Mouse (Mus musculus): ENCODE measurements at regions not wholly inside any gene's neighbourhood (a gene's known extent, or its start where the extent isn't known, plus 50 kb on each side); places are given as distances from the start of the nearest gene placed in this dataset.
A peak's percentile ranks its signal among the peaks of the same experiment; 100 is the strongest.

- no peak overlapping the region for H3K4me3 ChIP-seq (ENCODE audit: low read length)
Measured at GRCm38 (mm10) chr11:17734519-17734918, 219.2 kb downstream of the Etaa1 start.

DNA sequence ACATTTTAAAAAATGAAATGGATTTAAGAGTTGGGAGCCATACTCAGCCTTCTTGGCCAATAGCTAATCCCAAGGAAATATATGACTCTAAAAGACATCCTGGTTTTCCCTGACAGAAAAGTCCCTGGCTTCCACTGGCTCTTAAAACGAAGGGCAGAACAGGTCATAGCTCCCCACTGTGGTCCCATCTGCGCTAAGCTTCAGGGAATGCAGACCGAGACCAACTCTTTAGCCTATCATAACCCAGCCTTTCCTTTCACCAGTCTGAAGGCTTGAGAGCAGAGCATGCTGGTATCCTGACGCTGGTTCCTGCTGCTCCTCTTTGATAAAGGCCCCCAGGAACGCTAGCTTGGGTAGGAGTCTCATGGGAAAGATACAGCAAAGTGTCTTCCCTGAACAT is 214.8 kb downstream of the Etaa1 start:
- WGBS, result 63% methylated on average over 5 of the region's 5 CpGs

More at GRCm38 (mm10) chr11:17734519-17734918, 219.2 kb downstream of the Etaa1 start:
- Histone ChIP-seq H3K9ac (ENCODE audit: low read depth, low read length) (no peak overlapping the region), H3K27ac (ENCODE audit: low read depth, low read length) (no peak overlapping the region), H3K4me1 (ENCODE audit: control insufficient read depth, insufficient read depth, low read length) (no peaks in the 10 kb centered on the region), H3K9me3 (ENCODE audit: control insufficient read depth, low read length) (no peaks in the 10 kb centered on the region), H3K27me3 (ENCODE audit: control insufficient read depth, insufficient read depth, low read length) (no peaks in the 10 kb centered on the region), H3K36me3 (ENCODE audit: control insufficient read depth, insufficient read depth, low read length) (no peaks in the 10 kb centered on the region), H3K4me2 (replicated peaks; ENCODE audit: low read depth, low read length) (no peak overlapping the region)
- ATAC-seq (ENCODE audit: low FRiP score, low TSS enrichment), result no peak
- WGBS, result 73% methylated on average over 2 of the region's 2 CpGs

DNA sequence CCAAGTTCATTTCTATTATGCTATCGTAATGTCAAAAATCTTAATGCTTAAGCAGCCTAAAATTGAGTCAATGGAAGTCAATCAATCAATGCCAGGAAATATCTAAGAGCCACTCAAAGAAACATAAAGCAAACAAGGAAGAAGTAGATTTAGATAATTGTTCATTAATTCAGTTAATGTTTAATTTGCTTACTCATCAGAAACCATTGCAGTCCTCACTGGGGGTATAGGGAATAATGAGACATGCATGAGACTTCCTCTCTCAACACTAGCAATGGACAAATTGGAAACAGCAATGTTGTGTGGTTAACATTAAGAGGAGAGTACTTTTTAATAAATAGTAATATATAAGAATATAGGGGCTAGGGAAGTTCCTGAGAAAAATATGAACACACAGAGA is 209.9 kb downstream of the Etaa1 start:
- no peaks in the 10 kb centered on the region for H3K9me3 ChIP-seq (ENCODE audit: control insufficient read depth, low read length)
- WGBS, result 95% methylated on average over 1 of the region's 1 CpGs
- H3K4me1 ChIP-seq (ENCODE audit: control insufficient read depth, insufficient read depth, low read length), result no peaks in the 10 kb centered on the region
- no peaks in the 10 kb centered on the region for H3K36me3 ChIP-seq (ENCODE audit: control insufficient read depth, insufficient read depth, low read length)
- no peak overlapping the region for H3K27ac ChIP-seq (ENCODE audit: low read depth, low read length)
- no peaks in the 10 kb centered on the region for H3K27me3 ChIP-seq (ENCODE audit: control insufficient read depth, insufficient read depth, low read length)
- no peak for ATAC-seq (ENCODE audit: low FRiP score, low TSS enrichment)
- no peak overlapping the region for H3K9ac ChIP-seq (ENCODE audit: low read depth, low read length)
- no peak overlapping the region for H3K4me2 ChIP-seq (replicated peaks; ENCODE audit: low read depth, low read length)
- no peak overlapping the region for H3K4me3 ChIP-seq (ENCODE audit: low read length)

More for the DNA sequence above, 214.8 kb downstream of the Etaa1 start:
- no peak overlapping the region for H3K27ac ChIP-seq (ENCODE audit: low read depth, low read length)
- H3K4me1 ChIP-seq (ENCODE audit: control insufficient read depth, insufficient read depth, low read length), result no peaks in the 10 kb centered on the region
- H3K4me2 ChIP-seq (replicated peaks; ENCODE audit: low read depth, low read length), result no peak overlapping the region
- H3K27me3 ChIP-seq (ENCODE audit: control insufficient read depth, insufficient read depth, low read length), result no peaks in the 10 kb centered on the region
- no peak overlapping the region for H3K4me3 ChIP-seq (ENCODE audit: low read length)
- no peak overlapping the region for H3K9ac ChIP-seq (ENCODE audit: low read depth, low read length)
- no peaks in the 10 kb centered on the region for H3K36me3 ChIP-seq (ENCODE audit: control insufficient read depth, insufficient read depth, low read length)
- no peaks in the 10 kb centered on the region for H3K9me3 ChIP-seq (ENCODE audit: control insufficient read depth, low read length)
- no peak for ATAC-seq (ENCODE audit: low FRiP score, low TSS enrichment)

GRCm38 (mm10) chr11:17750345-17750744 is 203.3 kb downstream of the Etaa1 start:
- H3K4me1 ChIP-seq (ENCODE audit: control insufficient read depth, insufficient read depth, low read length), result no peaks in the 10 kb centered on the region
- no peak overlapping the region for H3K4me2 ChIP-seq (replicated peaks; ENCODE audit: low read depth, low read length)
- no peak overlapping the region for H3K27ac ChIP-seq (ENCODE audit: low read depth, low read length)
- H3K36me3 ChIP-seq (ENCODE audit: control insufficient read depth, insufficient read depth, low read length), result no peaks in the 10 kb centered on the region
- no peaks in the 10 kb centered on the region for H3K9me3 ChIP-seq (ENCODE audit: control insufficient read depth, low read length)
- 11% methylated on average over 6 of the region's 6 CpGs for WGBS
- H3K4me3 ChIP-seq (ENCODE audit: low read length), result no peak overlapping the region
- no peak overlapping the region for H3K9ac ChIP-seq (ENCODE audit: low read depth, low read length)
- peak; percentile 86 for ATAC-seq (ENCODE audit: low FRiP score, low TSS enrichment)
- no peaks in the 10 kb centered on the region for H3K27me3 ChIP-seq (ENCODE audit: control insufficient read depth, insufficient read depth, low read length)

DNA sequence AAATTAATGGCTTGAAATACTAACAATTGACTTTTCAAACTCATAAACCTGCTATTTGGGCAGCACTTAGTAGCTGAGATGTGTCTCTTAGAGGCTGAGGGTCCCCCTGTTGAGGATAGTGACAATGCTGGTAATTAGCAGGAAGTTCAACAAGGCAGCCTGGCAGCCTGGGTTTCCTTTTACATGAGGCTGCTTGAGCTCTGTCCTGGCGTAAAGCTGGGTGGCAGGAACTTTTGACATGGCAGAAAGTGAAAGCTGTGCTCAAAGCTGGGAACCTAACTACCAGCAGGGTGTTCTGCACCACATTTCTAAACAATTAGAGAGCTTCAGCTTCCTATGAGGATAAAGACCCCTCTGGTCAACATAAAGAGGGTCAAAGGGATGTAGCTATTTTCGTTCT is 194.5 kb downstream of the Etaa1 start:
- no peaks in the 10 kb centered on the region for H3K4me1 ChIP-seq (ENCODE audit: control insufficient read depth, insufficient read depth, low read length)
- H3K27me3 ChIP-seq (ENCODE audit: control insufficient read depth, insufficient read depth, low read length), result no peaks in the 10 kb centered on the region
- no peak overlapping the region for H3K9ac ChIP-seq (ENCODE audit: low read depth, low read length)
- no peaks in the 10 kb centered on the region for H3K36me3 ChIP-seq (ENCODE audit: control insufficient read depth, insufficient read depth, low read length)
- 30% methylated on average over 2 of the region's 2 CpGs for WGBS
- no peak for ATAC-seq (ENCODE audit: low FRiP score, low TSS enrichment)
- H3K9me3 ChIP-seq (ENCODE audit: control insufficient read depth, low read length), result no peaks in the 10 kb centered on the region
- no peak overlapping the region for H3K4me3 ChIP-seq (ENCODE audit: low read length)
- H3K27ac ChIP-seq (ENCODE audit: low read depth, low read length), result no peak overlapping the region
- no peak overlapping the region for H3K4me2 ChIP-seq (replicated peaks; ENCODE audit: low read depth, low read length)

GRCm38 (mm10) chr11:17763411-17763810 is 190.3 kb downstream of the Etaa1 start:
- 44% methylated on average over 1 of the region's 1 CpGs for WGBS
- no peak overlapping the region for H3K27ac ChIP-seq (ENCODE audit: low read depth, low read length)
- no peaks in the 10 kb centered on the region for H3K9me3 ChIP-seq (ENCODE audit: control insufficient read depth, low read length)
- H3K9ac ChIP-seq (ENCODE audit: low read depth, low read length), result no peak overlapping the region
- H3K4me3 ChIP-seq (ENCODE audit: low read length), result no peak overlapping the region
- H3K36me3 ChIP-seq (ENCODE audit: control insufficient read depth, insufficient read depth, low read length), result no peaks in the 10 kb centered on the region
- no peaks in the 10 kb centered on the region for H3K27me3 ChIP-seq (ENCODE audit: control insufficient read depth, insufficient read depth, low read length)
- no peak for ATAC-seq (ENCODE audit: low FRiP score, low TSS enrichment)
- no peak overlapping the region for H3K4me2 ChIP-seq (replicated peaks; ENCODE audit: low read depth, low read length)
- peaks cover 4% of the 10 kb centered on the region; the same call in 1 of the 2 replicates for H3K4me1 ChIP-seq (ENCODE audit: control insufficient read depth, insufficient read depth, low read length)

DNA sequence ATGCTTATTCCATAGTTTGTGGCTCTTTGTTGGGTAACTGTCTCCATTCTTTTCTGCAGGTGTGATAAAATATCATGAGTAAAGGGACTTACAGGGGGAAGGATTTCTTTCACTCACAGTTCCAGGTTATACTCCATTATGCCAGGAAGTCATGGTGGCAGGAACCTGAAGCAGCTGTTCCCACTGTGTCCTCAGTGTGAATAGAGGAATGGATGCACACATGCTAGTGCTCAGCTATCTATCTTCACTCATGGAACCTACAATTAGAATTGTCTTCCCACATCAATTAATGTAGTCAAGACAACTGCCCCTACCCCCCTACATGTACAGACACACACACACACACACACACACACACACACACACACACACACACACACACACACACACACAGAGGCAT is 189.5 kb downstream of the Etaa1 start:
- H3K9me3 ChIP-seq (ENCODE audit: control insufficient read depth, low read length), result no peaks in the 10 kb centered on the region
- no peak overlapping the region for H3K27ac ChIP-seq (ENCODE audit: low read depth, low read length)
- H3K27me3 ChIP-seq (ENCODE audit: control insufficient read depth, insufficient read depth, low read length), result no peaks in the 10 kb centered on the region
- H3K4me3 ChIP-seq (ENCODE audit: low read length), result no peak overlapping the region
- H3K4me2 ChIP-seq (replicated peaks; ENCODE audit: low read depth, low read length), result no peak overlapping the region
- no peak overlapping the region for H3K9ac ChIP-seq (ENCODE audit: low read depth, low read length)
- no peaks in the 10 kb centered on the region for H3K36me3 ChIP-seq (ENCODE audit: control insufficient read depth, insufficient read depth, low read length)
- peaks cover 11% of the 10 kb centered on the region; the same call in 1 of the 2 replicates for H3K4me1 ChIP-seq (ENCODE audit: control insufficient read depth, insufficient read depth, low read length)
- ATAC-seq (ENCODE audit: low FRiP score, low TSS enrichment), result no peak

- no peak overlapping the region for H3K27ac ChIP-seq (ENCODE audit: low read depth, low read length)
- peak; percentile 77; the same call in 1 of the 2 replicates for ATAC-seq (ENCODE audit: low FRiP score, low TSS enrichment)
Measured at GRCm38 (mm10) chr11:17768345-17768759, 185.3 kb downstream of the Etaa1 start.

DNA sequence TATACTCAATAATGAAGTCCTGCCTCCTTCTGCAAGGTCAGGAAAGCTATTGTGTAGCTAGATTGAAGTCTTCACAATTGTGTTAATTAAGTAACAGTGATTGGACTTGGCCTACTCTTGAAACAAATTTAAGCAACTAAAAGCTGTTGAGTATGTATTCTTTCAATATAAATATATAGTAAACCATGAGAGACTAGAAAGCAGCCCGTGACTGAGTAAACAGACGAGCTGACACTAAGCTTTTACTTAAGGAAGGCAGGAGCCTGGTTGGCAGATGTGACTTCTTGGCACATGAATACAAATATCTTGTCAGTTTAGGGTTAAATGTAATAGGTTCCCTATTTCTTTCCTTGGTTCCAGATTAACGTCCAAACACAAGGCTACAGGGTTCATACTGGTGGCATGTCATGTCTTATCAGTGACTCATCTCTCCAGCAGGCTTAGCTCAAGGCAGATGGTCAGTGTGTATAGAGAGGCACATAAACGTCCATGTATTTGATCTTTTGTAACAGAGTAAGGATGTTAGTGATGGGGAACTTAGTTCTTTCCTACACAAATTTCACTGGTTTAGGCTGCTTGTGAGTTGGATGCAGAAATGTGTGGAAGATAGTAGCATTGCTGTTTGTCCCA is 184.7 kb downstream of the Etaa1 start:
- Histone ChIP-seq H3K4me3 (ENCODE audit: low read length) (no peak overlapping the region), H3K9me3 (ENCODE audit: control insufficient read depth, low read length) (no peaks in the 10 kb centered on the region), H3K9ac (ENCODE audit: low read depth, low read length) (no peak overlapping the region), H3K27me3 (ENCODE audit: control insufficient read depth, insufficient read depth, low read length) (no peaks in the 10 kb centered on the region), H3K27ac (ENCODE audit: low read depth, low read length) (no peak overlapping the region), H3K36me3 (ENCODE audit: control insufficient read depth, insufficient read depth, low read length) (no peaks in the 10 kb centered on the region), H3K4me1 (ENCODE audit: control insufficient read depth, insufficient read depth, low read length) (peaks cover 11% of the 10 kb centered on the region; the same call in 1 of the 2 replicates), H3K4me2 (replicated peaks; ENCODE audit: low read depth, low read length) (no peak overlapping the region)
- 32% methylated on average over 4 of the region's 4 CpGs for WGBS
- no peak for ATAC-seq (ENCODE audit: low FRiP score, low TSS enrichment)

More at GRCm38 (mm10) chr11:17768345-17768759, 185.3 kb downstream of the Etaa1 start:
- no peaks in the 10 kb centered on the region for H3K27me3 ChIP-seq (ENCODE audit: control insufficient read depth, insufficient read depth, low read length)
- no peak overlapping the region for H3K9ac ChIP-seq (ENCODE audit: low read depth, low read length)
- no peaks in the 10 kb centered on the region for H3K9me3 ChIP-seq (ENCODE audit: control insufficient read depth, low read length)
- H3K4me2 ChIP-seq (replicated peaks; ENCODE audit: low read depth, low read length), result no peak overlapping the region
- no peaks in the 10 kb centered on the region for H3K36me3 ChIP-seq (ENCODE audit: control insufficient read depth, insufficient read depth, low read length)
- no peak overlapping the region for H3K4me3 ChIP-seq (ENCODE audit: low read length)
- peaks cover 11% of the 10 kb centered on the region; the same call in 1 of the 2 replicates for H3K4me1 ChIP-seq (ENCODE audit: control insufficient read depth, insufficient read depth, low read length)
